Mouse (Mus musculus): ENCODE measurements around the gene Nol4l.
A peak's percentile ranks its signal among the peaks of the same experiment; 100 is the strongest.

Nol4l gene

DNA sequence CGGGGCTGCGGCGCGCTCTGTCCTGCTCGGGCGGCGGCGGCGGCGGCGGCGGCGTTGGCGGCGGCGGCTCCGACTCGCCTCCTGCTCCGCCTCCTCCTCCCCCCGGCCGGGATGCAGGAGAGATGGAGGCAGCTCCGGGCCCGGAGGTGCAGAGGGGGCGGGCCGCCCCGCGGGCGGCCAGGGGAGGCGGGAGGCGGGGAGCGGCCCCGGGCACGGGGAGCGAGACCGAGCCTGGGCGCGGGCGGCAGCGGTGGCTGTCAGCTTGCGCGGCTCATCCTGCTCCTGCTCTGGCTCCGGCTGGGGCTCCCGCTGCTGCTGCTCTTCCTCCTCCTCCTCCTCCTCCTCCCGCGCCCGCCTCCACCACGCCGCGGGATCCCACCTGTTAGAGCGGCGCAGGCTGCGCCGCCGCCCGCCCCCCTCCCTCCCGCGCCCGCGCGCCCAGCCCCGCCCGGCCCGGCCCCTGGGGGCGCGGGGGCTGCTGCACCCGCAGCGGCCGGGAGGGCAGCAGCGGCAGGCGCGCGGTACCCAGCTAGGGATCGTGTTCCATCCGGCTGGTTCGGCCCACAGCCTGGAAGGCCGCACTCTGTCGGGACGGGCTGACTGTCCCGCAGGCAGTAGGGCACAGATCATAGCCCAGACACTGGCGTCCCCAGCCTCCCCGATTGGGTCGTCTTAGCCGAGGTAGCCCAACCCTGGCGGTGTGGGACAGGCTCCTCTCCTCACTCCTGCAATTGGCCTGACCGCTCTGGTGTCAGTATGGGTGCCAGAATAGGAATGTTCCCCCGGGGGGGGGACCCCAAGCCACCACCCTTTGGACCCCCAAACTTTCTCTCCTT is at the start of gene Nol4l:
TSS of gene Nol4l (minus strand) at position 41 of the 836 bp plus-strand sequence.
- DNase-seq = peak; percentile 64

DNA sequence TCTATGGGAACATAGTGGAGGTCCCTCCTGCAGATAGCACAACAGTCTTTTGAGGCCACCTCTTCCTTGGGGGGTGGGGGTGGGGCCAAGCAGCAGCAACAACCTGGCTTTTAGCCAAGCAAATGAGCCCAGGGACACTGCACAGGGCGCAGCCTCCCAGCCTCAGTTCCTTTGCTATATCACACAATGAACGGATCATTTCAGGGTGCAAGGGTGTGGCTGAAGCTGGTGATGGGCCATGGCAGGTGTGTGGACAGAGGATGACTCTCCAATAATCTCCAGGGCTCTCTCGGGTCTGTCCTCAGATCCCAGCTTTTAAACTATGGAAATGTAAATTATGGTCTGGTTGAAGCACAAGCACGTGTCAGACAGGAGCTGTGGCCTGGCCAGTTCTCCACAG is 47.4 kb upstream of the Nol4l start:
- DNase-seq = no peak

DNA sequence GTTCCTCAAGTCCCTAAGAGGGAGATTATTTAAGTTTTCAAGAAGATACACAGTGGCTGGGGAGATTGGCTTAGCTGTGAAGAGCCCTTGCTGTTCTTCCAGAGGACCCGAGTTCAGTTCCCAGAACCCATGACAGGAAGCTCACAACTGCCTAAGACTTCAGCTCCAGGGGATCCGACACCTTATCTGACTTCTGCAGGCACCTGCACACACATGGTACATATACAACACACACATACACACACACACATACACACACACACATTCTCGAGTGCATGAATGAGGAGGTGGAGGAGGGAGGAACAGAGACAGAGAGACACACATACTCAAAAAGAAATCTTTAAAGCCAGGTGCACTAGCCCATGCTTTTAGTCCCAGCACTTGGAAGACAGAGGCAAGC is 46.4 kb upstream of the Nol4l start:
- DNase-seq = no peak

DNA sequence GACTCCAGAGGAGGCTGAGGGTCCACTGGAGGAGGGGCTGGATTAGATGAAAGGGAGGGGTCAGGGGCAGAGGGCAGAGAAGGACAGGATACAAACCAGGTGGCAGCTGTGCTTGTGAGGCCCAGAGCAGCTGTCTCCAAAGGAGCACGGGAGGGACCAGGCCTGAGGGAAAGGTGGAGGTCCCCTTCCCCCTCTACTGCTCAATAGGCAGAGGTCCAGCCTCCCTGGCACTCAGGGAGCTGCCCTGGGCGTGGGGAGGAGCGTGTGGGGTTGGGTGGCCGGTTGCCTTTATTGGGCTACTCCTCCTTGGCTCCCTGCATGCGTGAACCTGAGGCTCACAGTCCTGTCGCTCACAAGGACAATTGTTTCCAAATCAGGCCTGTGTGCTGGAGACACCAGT is 45.8 kb upstream of the Nol4l start:
- DNase-seq = no peak

DNA sequence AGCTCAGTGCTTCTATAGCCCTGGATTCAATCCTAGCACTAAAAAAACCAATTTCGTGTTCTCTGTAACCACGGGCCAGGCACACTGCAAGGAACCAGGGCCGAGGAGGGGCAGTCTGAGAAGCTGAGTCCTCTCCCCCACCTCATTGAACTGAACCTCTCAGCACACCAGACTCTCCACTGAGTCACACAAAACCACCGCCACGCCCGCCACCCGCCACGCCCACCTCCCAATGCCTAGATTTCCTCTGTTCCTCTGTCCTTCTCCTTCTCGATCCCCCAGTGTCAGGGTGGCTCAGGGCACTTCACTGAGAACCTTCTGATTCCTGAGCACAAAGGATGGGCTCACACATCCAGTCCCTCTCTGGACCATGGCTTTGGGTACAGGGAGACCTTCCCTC is 43.3 kb upstream of the Nol4l start:
- DNase-seq = no peak

DNA sequence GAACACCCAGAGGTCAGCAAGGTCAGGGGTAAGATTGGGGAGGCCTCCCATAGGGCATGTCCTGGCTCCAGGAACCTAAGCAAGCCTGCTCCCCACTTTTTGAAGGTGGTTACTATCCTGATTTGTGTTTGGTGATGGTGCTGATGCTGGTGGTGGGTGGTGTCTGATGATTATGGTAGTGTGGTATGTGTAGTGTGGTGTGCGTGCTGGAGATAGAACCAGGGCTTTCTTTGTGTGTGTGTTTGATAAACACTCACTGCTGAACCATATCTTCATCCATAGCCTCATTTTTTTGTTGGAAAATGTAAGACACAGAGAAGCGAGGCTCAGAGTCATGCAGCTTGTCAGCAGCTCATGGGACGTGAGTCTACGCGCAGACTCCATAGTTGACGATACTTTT is 38.8 kb upstream of the Nol4l start:
- no peak for DNase-seq

DNA sequence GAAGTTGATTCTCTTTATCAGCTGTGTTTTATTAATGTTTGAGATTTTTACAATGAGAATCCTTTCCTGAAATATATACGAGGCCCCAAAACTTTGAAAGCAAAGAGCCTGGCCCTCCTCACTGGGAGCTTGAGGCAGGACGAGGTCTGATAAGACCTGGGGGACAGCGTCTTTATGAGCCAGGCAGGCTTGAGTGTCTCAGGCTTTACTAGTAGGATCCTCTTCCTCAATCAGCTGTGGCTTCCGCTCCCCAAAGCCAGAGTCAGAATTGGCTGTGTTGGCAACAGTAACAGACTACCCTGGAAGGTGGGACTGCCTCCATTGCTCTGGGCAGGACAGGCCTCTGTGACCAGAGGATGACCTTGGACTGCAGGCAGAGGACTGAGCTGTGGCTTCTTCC is 38.2 kb upstream of the Nol4l start:
- no peak for DNase-seq

DNA sequence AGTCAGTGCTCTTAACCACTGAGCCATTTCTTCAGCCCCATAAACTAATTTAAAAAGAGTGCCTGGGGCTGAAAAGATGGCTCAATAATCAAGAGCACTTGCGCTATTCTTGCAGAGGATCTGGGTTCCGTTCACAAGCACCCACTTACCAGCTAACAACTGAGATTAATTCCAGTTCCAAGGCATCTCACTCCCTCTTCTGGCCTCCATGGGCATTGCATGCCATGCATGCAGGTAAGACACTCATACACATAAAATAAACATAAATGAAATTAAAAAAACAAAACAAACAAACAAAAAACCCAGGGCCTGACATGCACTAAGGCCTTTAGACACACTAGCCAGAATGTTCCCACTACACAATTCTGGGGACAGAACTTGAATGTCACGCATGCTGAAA is 34.6 kb upstream of the Nol4l start:
- DNase-seq = no peak

DNA sequence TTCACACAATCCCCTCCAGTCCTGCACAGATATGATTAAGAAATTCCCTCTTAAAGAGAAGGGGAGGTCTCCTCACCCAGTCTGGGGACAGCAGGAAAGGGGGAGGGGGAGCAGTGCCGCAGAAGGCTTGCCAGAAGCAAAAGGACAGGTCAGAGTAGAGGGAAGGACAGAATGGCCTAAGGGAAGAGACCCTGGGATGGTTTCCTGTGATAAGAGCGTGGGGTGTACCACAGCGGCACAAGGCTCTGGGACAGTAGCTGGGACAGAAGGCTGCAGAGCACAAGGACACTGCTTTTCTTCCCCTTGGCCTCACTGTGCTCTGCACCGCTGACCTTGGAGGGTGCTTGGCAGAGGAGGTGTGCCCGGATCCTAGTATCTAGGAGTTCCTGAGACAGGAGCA is 31.8 kb upstream of the Nol4l start:
- DNase-seq = no peak

DNA sequence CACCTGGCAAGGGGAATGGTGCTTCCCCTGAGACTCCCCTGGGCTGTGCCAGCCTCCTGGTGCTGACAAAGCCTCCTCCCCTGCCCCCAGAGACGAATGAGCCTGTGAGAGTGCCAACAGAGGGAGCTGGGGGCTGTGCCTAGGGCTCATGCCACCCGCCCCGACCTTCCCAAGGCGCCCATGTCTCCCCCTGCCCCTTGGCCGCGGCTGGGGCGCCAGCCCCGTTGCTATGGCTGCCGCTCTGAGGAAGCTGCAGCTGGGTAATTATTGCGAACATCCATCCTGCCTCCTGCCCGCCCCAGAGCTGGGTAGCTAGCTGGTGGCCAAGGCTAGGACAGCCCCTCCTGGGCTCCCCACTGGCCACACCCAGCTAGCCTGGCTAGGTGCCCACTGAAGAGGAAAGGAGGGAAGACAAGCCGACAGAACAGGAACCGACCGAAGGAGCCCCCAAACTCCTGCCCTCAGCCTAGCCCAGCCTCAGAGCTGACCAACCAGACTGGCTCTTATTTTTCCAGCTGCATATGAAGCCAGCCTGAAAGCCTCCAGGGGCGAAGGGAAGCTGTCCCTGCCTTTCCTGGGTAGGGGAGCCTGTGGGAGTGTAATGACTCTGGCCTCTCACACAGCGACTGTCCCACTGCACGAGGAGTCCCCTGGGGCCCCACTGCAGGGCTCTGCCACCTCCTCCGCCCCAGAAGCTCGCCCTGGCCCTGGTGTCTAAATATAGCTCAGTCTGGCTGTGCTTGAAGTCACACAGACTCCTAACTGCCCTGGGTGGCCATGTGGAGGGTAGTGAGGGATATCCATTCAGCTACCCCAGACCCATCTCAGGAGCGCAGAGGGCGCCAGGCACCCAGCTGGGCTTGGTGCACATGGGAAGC is 31.1 kb upstream of the Nol4l start:
- DNase-seq = no peak

DNA sequence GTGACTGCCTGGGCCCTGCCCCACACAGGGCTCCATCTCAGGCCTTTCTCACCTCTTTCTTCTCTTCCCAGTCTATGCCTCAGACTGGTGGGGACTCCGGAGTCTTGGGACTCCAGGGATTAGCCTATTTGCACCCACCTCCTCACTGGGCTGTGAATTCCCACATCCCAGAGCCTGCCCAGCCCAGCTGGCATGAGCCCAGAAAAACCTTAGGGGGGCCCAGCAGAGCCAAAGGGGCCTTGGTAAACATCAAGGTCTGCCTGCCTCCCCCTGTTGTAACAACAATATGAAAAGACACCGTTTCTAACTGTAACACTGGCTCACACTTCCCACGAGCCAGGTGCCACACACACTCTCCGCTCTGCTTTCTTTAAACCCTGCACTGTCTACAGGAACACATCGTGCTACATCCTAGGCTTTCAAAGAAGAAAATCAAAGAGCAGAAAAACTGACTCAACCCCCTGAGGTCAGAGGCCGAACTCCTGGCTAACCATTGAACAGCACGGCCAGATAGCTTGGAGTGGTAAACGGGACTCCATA is 29.9 kb upstream of the Nol4l start:
- DNase-seq = no peak

DNA sequence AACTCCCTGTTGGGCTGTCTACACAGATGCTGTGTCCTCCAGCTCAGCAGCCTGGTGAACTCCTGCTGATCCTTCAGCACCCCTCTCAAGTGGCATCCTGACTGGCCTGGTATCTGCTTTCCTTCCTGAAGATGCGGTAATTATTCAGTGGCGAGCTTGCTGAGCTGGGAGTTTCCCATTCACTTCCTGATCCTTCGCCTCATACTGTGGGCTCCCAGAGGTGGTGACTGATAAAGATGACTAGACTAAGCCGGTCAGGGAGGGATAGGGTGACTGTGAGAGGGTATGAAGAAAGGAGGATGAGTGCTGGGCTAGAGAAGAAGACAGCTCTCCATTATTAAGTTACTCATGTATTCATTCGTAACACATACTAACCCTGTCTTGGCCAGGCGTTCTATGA is 28.7 kb upstream of the Nol4l start:
- DNase-seq = no peak

DNA sequence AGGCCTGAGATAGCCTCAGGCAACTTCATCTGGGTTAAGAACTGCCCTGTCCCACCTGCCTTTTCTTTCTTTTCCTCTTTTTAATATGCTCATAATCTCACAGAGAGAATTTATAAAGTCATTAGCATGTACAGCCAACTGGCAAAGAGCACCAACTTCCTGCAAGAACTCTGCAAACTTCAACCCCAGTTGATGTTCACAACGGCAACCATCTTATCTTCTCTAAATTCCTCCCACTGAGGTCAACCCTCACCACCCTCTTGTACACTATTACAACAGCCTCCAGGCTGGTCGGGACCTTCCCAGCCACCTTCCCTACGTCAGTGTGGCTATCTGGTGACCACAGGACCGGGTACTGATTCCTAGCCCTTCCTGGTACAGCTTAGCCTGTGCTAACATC is 27.5 kb upstream of the Nol4l start:
- DNase-seq = no peak

DNA sequence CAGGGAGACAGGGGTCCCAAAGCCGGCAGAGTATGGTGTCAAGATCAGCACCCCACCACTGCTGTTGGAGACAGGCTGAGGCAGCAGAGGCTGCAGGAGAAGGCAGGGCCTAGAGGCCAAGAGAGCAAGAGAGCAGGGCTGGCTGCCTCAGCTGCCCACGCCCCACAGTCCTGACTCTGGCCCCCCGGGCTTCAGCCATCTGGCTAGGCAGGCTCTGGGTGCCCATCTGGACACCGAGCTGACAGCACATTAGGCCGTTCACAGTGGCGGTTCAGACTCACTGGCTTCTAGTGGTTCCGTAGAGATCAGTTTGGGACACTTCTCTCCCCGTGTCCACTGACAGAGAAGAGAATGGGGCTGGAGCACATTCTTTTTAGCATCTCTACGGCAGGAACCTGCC is 26.4 kb upstream of the Nol4l start:
- DNase-seq = peak; percentile 31

DNA sequence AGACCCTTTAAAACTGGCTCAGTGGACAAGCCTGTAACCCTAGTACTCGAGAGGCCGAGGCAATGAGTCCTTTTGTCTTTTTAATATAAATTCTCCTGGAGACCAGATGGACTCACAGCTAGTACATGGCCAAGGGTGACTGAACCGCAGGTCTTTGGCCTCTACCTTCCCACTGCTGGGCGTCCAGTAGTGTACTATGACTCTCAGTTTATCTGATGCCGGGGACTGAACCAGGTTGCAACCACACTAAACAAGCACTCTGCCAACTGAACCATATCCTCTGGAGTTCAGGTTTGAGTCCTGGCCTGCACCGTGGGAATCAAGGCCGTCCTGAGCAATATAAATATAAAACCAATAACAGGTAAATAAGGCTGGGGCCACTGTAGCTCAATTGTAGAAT is 24.8 kb upstream of the Nol4l start:
- no peak for DNase-seq

DNA sequence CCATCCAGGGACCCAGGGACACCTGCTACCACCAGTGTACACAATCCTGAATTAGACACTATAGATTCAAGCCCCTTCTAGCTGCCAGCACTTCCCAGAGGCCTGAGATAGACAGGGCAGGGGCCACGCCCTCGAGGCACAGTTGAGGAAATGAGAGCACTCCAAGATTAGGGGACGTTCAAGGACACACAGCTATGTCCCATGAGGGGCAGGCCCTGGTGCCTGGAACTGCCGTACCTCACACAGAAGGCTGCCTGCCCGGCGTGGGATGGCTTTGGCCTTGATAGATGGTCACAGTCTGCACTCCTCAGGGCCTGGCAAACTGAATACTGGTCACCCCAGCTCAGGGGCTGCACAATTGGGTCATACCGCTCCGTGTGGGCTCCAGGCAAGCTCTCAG is 19.7 kb upstream of the Nol4l start:
- DNase-seq = no peak

DNA sequence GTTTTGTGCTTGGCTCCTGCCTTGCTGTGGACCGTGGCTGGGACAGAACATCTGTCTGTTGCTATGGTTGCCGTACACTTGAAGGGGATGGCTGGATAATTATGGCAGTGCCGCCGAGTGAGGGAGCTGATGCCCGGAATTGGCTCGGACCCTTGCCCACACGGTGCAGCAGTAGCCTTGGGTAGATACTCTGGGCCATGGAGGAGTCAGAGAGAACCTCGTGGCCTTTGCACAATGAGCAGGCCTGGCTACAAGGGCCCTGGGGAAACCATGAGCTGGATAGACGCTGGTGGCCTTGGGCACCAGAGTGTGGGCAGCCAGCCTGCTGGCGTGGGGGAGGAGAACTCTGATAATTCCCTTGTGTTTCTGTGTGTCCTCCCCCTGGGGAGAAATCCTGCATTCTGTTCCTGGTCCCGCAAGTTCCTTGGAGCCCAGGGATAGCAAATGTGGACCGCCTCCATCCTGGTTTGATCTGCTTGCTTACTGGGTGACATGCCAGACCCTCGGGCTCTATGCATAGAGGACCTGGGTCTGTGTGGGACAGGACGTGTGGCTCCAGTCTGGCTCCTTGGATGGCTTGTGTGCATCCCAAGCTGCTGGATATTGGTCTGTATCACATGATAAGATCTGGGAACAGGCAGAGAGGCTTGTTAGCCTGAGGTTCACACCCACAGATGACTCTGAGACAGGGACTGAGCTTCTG is 18.6 kb upstream of the Nol4l start:
- no peak for DNase-seq

DNA sequence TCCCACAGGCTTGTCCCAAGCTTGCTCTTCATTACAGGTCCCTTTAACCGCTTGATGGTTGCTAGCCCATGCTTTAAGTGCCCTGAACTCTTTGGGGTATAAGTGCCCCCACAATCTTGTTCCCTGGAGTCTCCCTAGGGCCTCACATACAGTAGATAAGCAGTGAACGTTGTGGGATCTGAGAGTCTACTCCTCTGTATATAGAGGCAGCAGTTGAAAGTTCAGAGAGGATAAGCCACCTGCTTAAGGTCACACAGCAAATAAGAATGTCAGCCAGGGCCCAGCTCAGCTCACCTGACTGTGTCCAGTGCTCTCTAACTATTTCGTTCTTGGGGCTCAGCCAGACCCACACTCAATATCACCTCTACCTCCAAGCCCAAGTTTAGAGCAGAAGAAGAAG is 17.9 kb upstream of the Nol4l start:
- no peak for DNase-seq

DNA sequence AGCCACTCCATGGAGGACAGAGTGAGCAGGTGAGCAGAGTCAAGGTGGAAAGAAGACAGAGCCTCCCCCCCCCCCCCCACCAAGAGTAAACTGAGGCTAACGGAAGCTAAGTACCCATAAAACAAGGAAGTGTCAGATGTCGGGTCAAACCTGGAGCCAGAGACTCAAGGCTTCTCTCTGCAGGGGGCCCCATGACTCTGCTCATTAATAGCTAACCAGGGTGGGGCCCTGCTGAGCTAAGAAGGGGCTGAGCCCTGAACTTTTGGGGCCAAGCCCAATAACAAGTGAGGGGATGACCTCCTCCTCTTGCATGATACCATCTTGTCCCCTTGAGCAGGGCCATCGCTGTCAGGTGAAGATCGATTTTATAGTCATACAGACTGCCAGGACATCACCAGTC is 17.2 kb upstream of the Nol4l start:
- DNase-seq = no peak

DNA sequence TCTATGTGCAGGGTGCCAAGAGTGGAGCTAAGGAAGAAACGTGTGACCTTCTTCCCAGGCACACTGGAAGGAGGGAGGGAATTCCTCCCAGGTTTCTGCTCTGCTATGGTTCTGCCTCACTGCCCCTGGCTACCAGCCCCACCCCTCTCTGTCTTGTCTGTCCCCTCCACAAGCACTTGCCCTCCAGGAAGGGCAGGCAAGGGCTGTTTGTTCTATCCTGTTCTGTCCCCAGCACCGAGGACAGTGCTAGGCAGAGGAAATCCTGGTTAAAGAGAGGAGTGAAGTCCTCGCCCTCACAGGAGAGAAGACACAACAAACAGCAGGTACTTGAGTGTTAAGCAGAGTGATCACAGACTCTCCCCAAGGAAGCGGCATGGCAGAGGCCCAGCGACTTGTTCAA is 16.7 kb upstream of the Nol4l start:
- no peak for DNase-seq

DNA sequence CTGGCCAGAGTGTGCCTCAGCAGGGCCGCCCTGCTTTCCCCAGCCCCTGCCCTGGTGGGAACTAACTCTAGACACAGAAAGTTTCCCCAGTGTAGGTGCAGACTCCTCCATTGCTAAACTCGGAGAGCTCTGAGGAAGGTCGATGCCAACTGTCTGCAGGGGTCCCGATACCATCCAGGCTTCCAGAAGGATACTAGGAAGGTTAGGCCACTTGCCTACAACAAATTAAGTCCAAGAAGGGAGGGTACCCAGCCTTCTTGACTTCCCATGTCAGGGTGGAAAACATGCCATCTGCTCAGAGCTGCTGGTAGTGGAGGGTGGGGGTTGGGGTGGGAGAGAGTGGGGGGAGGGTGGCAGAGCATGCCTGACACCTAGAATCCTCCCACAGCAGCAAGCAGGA is 15.0 kb upstream of the Nol4l start:
- DNase-seq = no peak

DNA sequence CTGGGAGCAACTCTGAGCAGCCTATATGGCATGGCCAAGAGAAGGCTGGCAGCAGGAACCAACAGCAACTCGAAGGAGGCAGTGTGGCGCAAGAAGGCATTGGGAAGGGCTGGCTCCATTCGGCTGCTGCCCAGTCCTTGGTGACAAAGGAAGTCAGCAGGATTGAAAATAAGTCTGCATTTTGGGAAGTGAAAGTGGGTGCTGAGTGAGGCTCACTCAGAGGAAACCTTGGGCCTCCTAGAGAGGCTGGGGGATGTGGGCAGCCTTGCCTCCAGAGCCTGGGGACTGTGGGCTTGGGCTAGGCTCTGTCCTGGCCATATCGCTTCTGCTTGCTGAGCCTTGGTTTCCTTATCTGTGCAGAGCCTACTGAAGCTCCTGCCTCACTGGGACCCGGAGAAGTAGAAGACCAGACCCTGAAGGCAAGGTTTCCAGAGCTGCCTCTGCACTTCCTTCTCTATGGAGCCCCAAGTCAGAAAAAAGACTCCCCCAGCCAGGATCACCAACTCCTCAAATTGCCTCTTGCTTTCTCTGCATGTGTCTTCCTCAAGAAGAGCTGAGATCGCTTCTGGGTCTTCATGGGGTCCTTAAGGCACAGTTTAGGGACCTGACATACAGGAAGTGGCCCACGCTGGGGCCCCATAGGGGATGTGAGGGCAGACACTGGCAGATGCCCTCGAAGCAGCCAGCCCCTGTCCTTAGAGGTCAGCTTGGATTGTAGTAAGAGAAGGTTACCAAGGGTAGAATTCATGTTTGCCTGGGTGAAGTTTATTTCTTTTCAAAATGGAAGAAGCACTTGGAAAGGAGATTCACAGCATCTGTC is 14.3 kb upstream of the Nol4l start:
- no peak for DNase-seq
